Mouse (Mus musculus): Measurements from ENCODE around the gene Prc1. TPM values are rescaled to one million over a fixed set of nuclear protein-coding genes. Genes with fewer than 3 reads are reported as not detected.

Prc1 gene
- polyA plus RNA-seq, 1 experiment: 55.1 TPM

DNA sequence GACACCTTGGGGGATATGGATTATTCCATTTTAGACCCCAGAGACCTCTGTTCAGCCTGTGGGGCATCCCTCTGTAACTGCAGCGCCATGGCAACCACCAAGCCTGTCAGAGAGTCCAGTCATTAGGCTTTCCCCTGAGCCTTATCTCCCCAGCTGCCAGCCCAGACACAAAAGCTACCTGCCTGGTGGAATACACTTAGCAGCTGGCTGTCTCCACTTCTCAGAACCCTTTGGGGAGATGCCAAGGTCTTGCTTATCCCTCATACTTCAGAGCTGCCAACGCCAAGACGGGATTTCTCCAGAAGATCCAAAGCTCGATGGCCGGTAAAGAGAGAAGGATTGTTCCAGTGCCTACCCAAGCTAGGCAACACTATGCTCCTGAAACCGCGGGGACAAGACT lies 47.5 kb downstream of the Prc1 start:
- H3K79me3 ChIP-seq (ENCODE audit: low read depth): peaks cover 4% of the 10 kb centered on the region
- H3K27me3 ChIP-seq (ENCODE audit: control insufficient read depth, insufficient read depth, insufficient read length): no peaks in the 10 kb centered on the region
- no peak for TF ChIP-seq FOSL1 (IDR thresholded peaks at IDR 0.05; ENCODE audit: insufficient read depth, low read length, poor library complexity, severe bottlenecking)

GRCm38 (mm10) chr7:80342858-80343257 lies 48.6 kb downstream of the Prc1 start, which contains the start of gene Hddc3:
Hddc3 (plus strand) TSS chr7:80343104.
- Histone ChIP-seq H3K27me3 (ENCODE audit: control insufficient read depth, insufficient read depth, insufficient read length) (no peaks in the 10 kb centered on the region), H3K79me2 (ENCODE audit: control insufficient read depth, insufficient read depth) (peaks cover 16% of the 10 kb centered on the region), H3ac (ENCODE audit: control insufficient read depth, insufficient read length, low read depth) (peak within 1 kb of the TSS; percentile 81), H3K79me3 (ENCODE audit: low read depth) (peaks cover 4% of the 10 kb centered on the region), H3K36me3 (ENCODE audit: control insufficient read depth, insufficient read depth) (peaks cover 4% of the 10 kb centered on the region), H3K4me3 (ENCODE audit: insufficient read depth, poor library complexity, severe bottlenecking) (peak within 1 kb of the TSS; percentile 21)
- TF ChIP-seq CTCF (IDR thresholded peaks at IDR 0.05; ENCODE audit: control insufficient read depth, insufficient read depth, insufficient read length): peak; percentile 45
- no peak for TF ChIP-seq CEBPB (IDR thresholded peaks at IDR 0.05; ENCODE audit: low read depth)

More for the DNA sequence above, 47.5 kb downstream of the Prc1 start:
- Histone ChIP-seq H3K36me3 (ENCODE audit: control insufficient read depth, insufficient read depth) (peaks cover 12% of the 10 kb centered on the region), H3K79me2 (ENCODE audit: control insufficient read depth, insufficient read depth) (peaks cover 17% of the 10 kb centered on the region), H3ac (ENCODE audit: control insufficient read depth, insufficient read length, low read depth) (no peak overlapping the region), H3K4me3 (ENCODE audit: insufficient read depth, poor library complexity, severe bottlenecking) (no peak overlapping the region)

GRCm38 (mm10) chr7:80343270-80344018 lies 49.2 kb downstream of the Prc1 start:
- no peaks in the 10 kb centered on the region for H3K27me3 ChIP-seq (ENCODE audit: control insufficient read depth, insufficient read depth, insufficient read length)
- no peak for TF ChIP-seq MAX (IDR thresholded peaks at IDR 0.05)
- no peak for TF ChIP-seq CEBPB (IDR thresholded peaks at IDR 0.05; ENCODE audit: low read depth)
- no peak for TF ChIP-seq CTCF (IDR thresholded peaks at IDR 0.05; ENCODE audit: control insufficient read depth, insufficient read depth, insufficient read length)
- TF ChIP-seq MYOD1 (IDR thresholded peaks at IDR 0.05; ENCODE audit: control insufficient read depth, insufficient read length, low read depth): no peak
- no peak for TF ChIP-seq USF1 (IDR thresholded peaks at IDR 0.05; ENCODE audit: low read depth)
- TF ChIP-seq MYOG (IDR thresholded peaks at IDR 0.05; ENCODE audit: control insufficient read depth, extremely low read depth, insufficient read length): no peak
- no peak for TF ChIP-seq FOSL1 (IDR thresholded peaks at IDR 0.05; ENCODE audit: insufficient read depth, low read length, poor library complexity, severe bottlenecking)

GRCm38 (mm10) chr7:80346173-80346572 lies 51.9 kb downstream of the Prc1 start:
- Histone ChIP-seq H3K79me3 (ENCODE audit: low read depth) (no peaks in the 10 kb centered on the region), H3K27me3 (ENCODE audit: control insufficient read depth, insufficient read depth, insufficient read length) (no peaks in the 10 kb centered on the region), H3K79me2 (ENCODE audit: control insufficient read depth, insufficient read depth) (no peaks in the 10 kb centered on the region), H3K4me3 (ENCODE audit: insufficient read depth, poor library complexity, severe bottlenecking) (no peak overlapping the region), H3K36me3 (ENCODE audit: control insufficient read depth, insufficient read depth) (no peaks in the 10 kb centered on the region), H3ac (ENCODE audit: control insufficient read depth, insufficient read length, low read depth) (no peak overlapping the region)
- TF ChIP-seq USF1 (IDR thresholded peaks at IDR 0.05; ENCODE audit: low read depth) (no peak), CEBPB (IDR thresholded peaks at IDR 0.05; ENCODE audit: low read depth) (peak; percentile 62)

More at GRCm38 (mm10) chr7:80343270-80344018, 49.2 kb downstream of the Prc1 start:
- Histone ChIP-seq H3K79me2 (ENCODE audit: control insufficient read depth, insufficient read depth) (peaks cover 11% of the 10 kb centered on the region), H3ac (ENCODE audit: control insufficient read depth, insufficient read length, low read depth) (peak overlapping the region; percentile 81), H3K36me3 (ENCODE audit: control insufficient read depth, insufficient read depth) (no peaks in the 10 kb centered on the region), H3K4me3 (ENCODE audit: insufficient read depth, poor library complexity, severe bottlenecking) (peak overlapping the region; percentile 21), H3K79me3 (ENCODE audit: low read depth) (peaks cover 4% of the 10 kb centered on the region)

GRCm38 (mm10) chr7:80346830-80347229 lies 52.6 kb downstream of the Prc1 start:
- Histone ChIP-seq H3K36me3 (ENCODE audit: control insufficient read depth, insufficient read depth) (no peaks in the 10 kb centered on the region), H3K4me3 (ENCODE audit: insufficient read depth, poor library complexity, severe bottlenecking) (no peak overlapping the region), H3K79me2 (ENCODE audit: control insufficient read depth, insufficient read depth) (no peaks in the 10 kb centered on the region), H3ac (ENCODE audit: control insufficient read depth, insufficient read length, low read depth) (no peak overlapping the region), H3K79me3 (ENCODE audit: low read depth) (no peaks in the 10 kb centered on the region), H3K27me3 (ENCODE audit: control insufficient read depth, insufficient read depth, insufficient read length) (no peaks in the 10 kb centered on the region)
- no peak for TF ChIP-seq FOSL1 (IDR thresholded peaks at IDR 0.05; ENCODE audit: insufficient read depth, low read length, poor library complexity, severe bottlenecking)
- TF ChIP-seq CTCF (IDR thresholded peaks at IDR 0.05; ENCODE audit: control insufficient read depth, insufficient read depth, insufficient read length): no peak
- TF ChIP-seq USF1 (IDR thresholded peaks at IDR 0.05; ENCODE audit: low read depth): no peak
- TF ChIP-seq MAX (IDR thresholded peaks at IDR 0.05): no peak
- no peak for TF ChIP-seq CEBPB (IDR thresholded peaks at IDR 0.05; ENCODE audit: low read depth)
- no peak for TF ChIP-seq MYOD1 (IDR thresholded peaks at IDR 0.05; ENCODE audit: control insufficient read depth, insufficient read length, low read depth)
- TF ChIP-seq MYOG (IDR thresholded peaks at IDR 0.05; ENCODE audit: control insufficient read depth, extremely low read depth, insufficient read length): no peak

- Histone ChIP-seq H3K4me3 (ENCODE audit: insufficient read depth, poor library complexity, severe bottlenecking) (no peak overlapping the region), H3K36me3 (ENCODE audit: control insufficient read depth, insufficient read depth) (no peaks in the 10 kb centered on the region), H3K27me3 (ENCODE audit: control insufficient read depth, insufficient read depth, insufficient read length) (no peaks in the 10 kb centered on the region), H3K79me3 (ENCODE audit: low read depth) (no peaks in the 10 kb centered on the region), H3ac (ENCODE audit: control insufficient read depth, insufficient read length, low read depth) (no peak overlapping the region), H3K79me2 (ENCODE audit: control insufficient read depth, insufficient read depth) (no peaks in the 10 kb centered on the region)
- no peak for TF ChIP-seq CEBPB (IDR thresholded peaks at IDR 0.05; ENCODE audit: low read depth)
- no peak for TF ChIP-seq MYOD1 (IDR thresholded peaks at IDR 0.05; ENCODE audit: control insufficient read depth, insufficient read length, low read depth)
Observed at GRCm38 (mm10) chr7:80347670-80348586, 53.7 kb downstream of the Prc1 start.

Data from C2C12 (cell line).